Mouse (Mus musculus): ENCODE data around the gene 1700017D01Rik. TPM values are rescaled to one million over a fixed set of nuclear protein-coding genes. Genes with fewer than 3 reads are reported as not detected.

1700017D01Rik gene
- total RNA-seq, 1 experiment from 2014 or later, result not detected

GRCm38 (mm10) chr19:11052877-11053276 is 77.8 kb downstream of the 1700017D01Rik start:
- peak; percentile 60; the same call in 1 of the 2 replicates for ATAC-seq (replicated peaks; ENCODE audit: insufficient number of reproducible peaks, low FRiP score, low TSS enrichment, poor library complexity, severe bottlenecking)

GRCm38 (mm10) chr19:11050286-11050685 is 80.4 kb downstream of the 1700017D01Rik start:
- ATAC-seq (replicated peaks; ENCODE audit: insufficient number of reproducible peaks, low FRiP score, low TSS enrichment, poor library complexity, severe bottlenecking), result no peak

DNA sequence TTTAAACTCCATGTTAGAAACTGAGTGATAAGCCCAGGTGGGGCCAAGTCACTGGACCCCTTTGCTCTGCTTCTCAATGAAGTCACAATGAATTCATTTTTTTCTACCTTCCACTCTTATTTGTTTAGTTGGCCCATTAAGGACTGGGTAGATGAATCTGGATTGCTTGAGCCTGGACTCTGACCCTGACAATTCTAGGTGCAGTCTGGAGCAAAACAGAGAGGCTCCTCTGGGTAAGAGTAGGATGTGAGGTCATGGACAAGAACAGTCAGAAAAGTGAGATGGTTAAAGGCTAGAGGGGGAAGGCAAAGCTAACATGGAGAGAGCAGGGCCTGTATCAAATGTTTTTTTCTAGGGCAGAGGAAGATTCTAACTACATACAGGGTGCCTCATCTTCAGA is 81.2 kb downstream of the 1700017D01Rik start:
- no peak for ATAC-seq (replicated peaks; ENCODE audit: insufficient number of reproducible peaks, low FRiP score, low TSS enrichment, poor library complexity, severe bottlenecking)

DNA sequence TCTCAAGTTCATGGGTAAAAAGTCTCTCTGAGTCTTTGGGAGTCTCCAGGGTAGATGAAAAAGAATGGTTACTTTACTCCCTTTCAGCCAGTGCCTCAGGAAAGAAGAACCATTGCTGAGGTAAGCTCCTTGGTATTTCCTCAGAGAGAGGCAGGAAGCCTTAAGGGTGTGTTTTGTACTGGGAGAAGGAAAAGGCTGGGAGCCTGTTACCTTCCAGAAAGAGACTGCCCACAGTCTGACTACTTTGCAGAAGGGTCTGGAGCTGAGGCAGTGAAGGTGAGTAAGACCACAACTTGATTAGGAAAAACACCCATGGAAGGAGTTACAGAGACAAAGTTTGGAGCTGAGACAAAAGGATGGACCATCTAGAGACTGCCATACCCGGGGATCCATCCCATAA is 82.2 kb downstream of the 1700017D01Rik start:
- ATAC-seq (replicated peaks; ENCODE audit: insufficient number of reproducible peaks, low FRiP score, low TSS enrichment, poor library complexity, severe bottlenecking), result no peak

GRCm38 (mm10) chr19:11048009-11048408 is 82.7 kb downstream of the 1700017D01Rik start:
- ATAC-seq (replicated peaks; ENCODE audit: insufficient number of reproducible peaks, low FRiP score, low TSS enrichment, poor library complexity, severe bottlenecking), result peak; percentile 39; the same call in 1 of the 2 replicates

Other genes starting within 250 kb of the 1700017D01Rik start
- gene Tmem109, start 248.9 kb downstream of the 1700017D01Rik start, total RNA-seq (2017), result 32.4 to 64.6 TPM (median 53.0 TPM) in 3 replicates
- 74.0 to 103 TPM (median 96.6 TPM) in 3 replicates for gene Prpf19, start 235.6 kb downstream of the 1700017D01Rik start, total RNA-seq (2017)
- not detected in 3 replicates for gene Zp1, start 210.2 kb downstream of the 1700017D01Rik start, total RNA-seq (2017)
- 0.75 to 1.6 TPM in 2 of 3 replicates, not detected in the other for gene Ptgdr2, start 193.7 kb downstream of the 1700017D01Rik start, total RNA-seq (2017)
- gene Ccdc86, start 181.6 kb downstream of the 1700017D01Rik start, total RNA-seq (2017), result 15.3 to 26.6 TPM (median 16.1 TPM) in 3 replicates
- not detected in 3 replicates for gene Ms4a10, start 156.2 kb downstream of the 1700017D01Rik start, total RNA-seq (2017)
- 0.67 to 2.7 TPM in 2 of 3 replicates, not detected in the other for gene Ms4a15, start 137.6 kb downstream of the 1700017D01Rik start, total RNA-seq (2017)
- not detected in 3 replicates for gene Ms4a18, start 112.8 kb downstream of the 1700017D01Rik start, total RNA-seq (2017)
- 1.1 to 8.6 TPM (median 4.5 TPM) in 3 replicates for gene Ms4a8a, start 49.8 kb downstream of the 1700017D01Rik start, total RNA-seq (2017)
- gene 1700025F22Rik, start 34.4 kb upstream of the 1700017D01Rik start, total RNA-seq (2017), result not detected in 3 replicates
- gene Ms4a13, start 65.9 kb upstream of the 1700017D01Rik start, total RNA-seq (2017), result not detected in 3 replicates
- gene Ms4a12, start 101.6 kb upstream of the 1700017D01Rik start, total RNA-seq (2017), result not detected in 3 replicates
- 74.5 to 134 TPM (median 101 TPM) in 3 replicates for gene Ms4a1, start 135.4 kb upstream of the 1700017D01Rik start, total RNA-seq (2017)
- not detected in 3 replicates for gene Ms4a5, start 153.0 kb upstream of the 1700017D01Rik start, total RNA-seq (2017)
- gene Ms4a14, start 183.6 kb upstream of the 1700017D01Rik start, total RNA-seq (2017), result 0.29 to 0.64 TPM in 2 of 3 replicates, not detected in the other
- 2.2 to 2.4 TPM (median 2.4 TPM) in 3 replicates for gene Ms4a7, start 205.3 kb upstream of the 1700017D01Rik start, total RNA-seq (2017)
- 8.1 to 35.7 TPM (median 9.7 TPM) in 3 replicates for gene Ms4a4a, start 244.6 kb upstream of the 1700017D01Rik start, total RNA-seq (2017)

Data from monocyte, adult 5-6 weeks (primary cell).